ENCODE assay signal across 8 mouse cellular contexts in genomic region chr16:77399846-77400275, GRCm38 (mm10).
DNase-seq lines count a peak whose midpoint lies in the region; ATAC-seq lines count a peak whose summit lies in the region.

No protein-coding gene starts in this region.

- peak overlapping the region; percentile 77 for H3K4me2 ChIP-seq in heart, embryonic 13.5 days

- ATAC-seq in heart, embryonic 13.5 days (ENCODE audit: extremely low read depth, insufficient number of reproducible peaks, low FRiP score, low TSS enrichment): no peak

- no peaks in the 10 kb centered on the region for H3K9me3 ChIP-seq in heart, embryonic 13.5 days
- no peaks in the 10 kb centered on the region for H3K9me3 ChIP-seq in hindbrain, embryonic 10.5 days
- no peaks in the 10 kb centered on the region for H3K9me3 ChIP-seq in midbrain, embryonic 10.5 days (replicated peaks)

- peak overlapping the region; percentile 79 for H3K9ac ChIP-seq in heart, embryonic 13.5 days

- DNase-seq in heart, postnatal 25 days (ENCODE audit: low spot score): no peak
- DNase-seq in hindbrain, embryonic 10.5 days (ENCODE audit: low spot score): no peak
- DNase-seq in midbrain, embryonic 10.5 days (ENCODE audit: low spot score): no peak
- DNase-seq in right cerebral cortex, postnatal 14 days: no peak
- no peak for DNase-seq in thymus, adult 18-20 months
- no peak for DNase-seq in c-Kit-positive CD71-positive TER-119-positive erythroid progenitor cells, embryonic 14.5 days (ENCODE audit: low spot score)

- H3K4me1 ChIP-seq in heart, embryonic 13.5 days: peaks cover 36% of the 10 kb centered on the region
- peaks cover 4% of the 10 kb centered on the region; the same call in 1 of the 2 replicates for H3K4me1 ChIP-seq in brown adipose tissue, adult 24 weeks (ENCODE audit: control insufficient read depth, insufficient read depth, insufficient read length, low read length)
- peaks cover 87% of the 10 kb centered on the region for H3K4me1 ChIP-seq in hindbrain, embryonic 10.5 days (replicated peaks)
- H3K4me1 ChIP-seq in midbrain, embryonic 10.5 days: peaks cover 84% of the 10 kb centered on the region

- intact Hi-C loops in heart, postnatal 25 days (cut with DNase I): no loop called here

- WGBS in heart, embryonic 13.5 days: 13% methylated on average over 10 of the region's 10 CpGs
- 6% methylated on average over 10 of the region's 10 CpGs for WGBS in hindbrain, embryonic 10.5 days
- 2% methylated on average over 10 of the region's 10 CpGs for whole genome bisulfite sequencing in midbrain, embryonic 10.5 days

- peak overlapping the region; percentile 82 for H3K27ac ChIP-seq in heart, embryonic 13.5 days (replicated peaks)
- H3K27ac ChIP-seq in brown adipose tissue, adult 24 weeks (replicated peaks; ENCODE audit: low read depth, low read length): peak overlapping the region; percentile 8; the same call in 1 of the 2 replicates
- H3K27ac ChIP-seq in hindbrain, embryonic 10.5 days: peak overlapping the region; percentile 94
- H3K27ac ChIP-seq in midbrain, embryonic 10.5 days (replicated peaks): peak overlapping the region; percentile 94

- H3K36me3 ChIP-seq in heart, embryonic 13.5 days: peaks cover 5% of the 10 kb centered on the region
- H3K36me3 ChIP-seq in hindbrain, embryonic 10.5 days: peaks cover 8% of the 10 kb centered on the region
- peaks cover 10% of the 10 kb centered on the region for H3K36me3 ChIP-seq in midbrain, embryonic 10.5 days

- H3K4me3 ChIP-seq in heart, embryonic 13.5 days: peak overlapping the region; percentile 49
- H3K4me3 ChIP-seq in brown adipose tissue, adult 24 weeks (ENCODE audit: insufficient read depth, low read depth, low read length): peak overlapping the region; percentile 47
- peak overlapping the region; percentile 50 for H3K4me3 ChIP-seq in hindbrain, embryonic 10.5 days
- peak overlapping the region; percentile 51 for H3K4me3 ChIP-seq in midbrain, embryonic 10.5 days

- no peaks in the 10 kb centered on the region for H3K27me3 ChIP-seq in heart, embryonic 13.5 days (replicated peaks)
- H3K27me3 ChIP-seq in hindbrain, embryonic 10.5 days (ENCODE audit: insufficient read depth, poor library complexity, severe bottlenecking): no peaks in the 10 kb centered on the region
- no peaks in the 10 kb centered on the region for H3K27me3 ChIP-seq in midbrain, embryonic 10.5 days (ENCODE audit: low read depth, poor library complexity, severe bottlenecking)

Comparison
In these comparisons a context has a peak if more than half of its experiments do, and no peak if none do; other contexts are left out.
1. H3K27ac ChIP-seq: peak in every context shown above with its lines; median percentile 94 in hindbrain, embryonic 10.5 days; 94 in midbrain, embryonic 10.5 days; 82 in heart, embryonic 13.5 days; 8 in brown adipose tissue, adult 24 weeks.